Mouse (Mus musculus) liver, embryonic 14.5 days (tissue): ENCODE data around the gene Cks2. TPM values are rescaled to one million over a fixed set of nuclear protein-coding genes. Genes with fewer than 3 reads are reported as not detected.

Source experiments
- ATAC-seq: fragments of 200-750 bp; cut with Nextera tagmentation; 2 replicates; pipeline ENCODE4 v1.8.0; 2017; ENCODE audit warnings: moderate number of reproducible peaks, mild to moderate bottlenecking, moderate library complexity; ENCODE audit not compliant: insufficient read depth
- DNase-seq, 3 experiments: peaks; one replicate each; pipeline ENCODE4 v3.0.0-alpha.2; 2012 to 2013; ENCODE audit warnings: low read depth in 3 of 3, low spot score in 3 of 3
- H3K27ac ChIP-seq: fragments of 300-500 bp; sonication (generic); 2 replicates; pipeline ENCODE4 v1.5.1; 2014; ENCODE audit warnings: moderate library complexity, mild to moderate bottlenecking, control low read depth, inconsistent platforms
- H3K27me3 ChIP-seq: fragments of 300-500 bp; sonication (generic); 2 replicates; pipeline ENCODE4 v1.6.1; 2014; ENCODE audit warnings: mild to moderate bottlenecking, low read length, moderate library complexity; ENCODE audit not compliant: control insufficient read depth, insufficient read depth
- H3K36me3 ChIP-seq: fragments of 300-500 bp; sonication (generic); replicated peaks from 2 replicates; pipeline ENCODE4 v1.6.1; 2014; ENCODE audit warnings: low read depth; ENCODE audit not compliant: control insufficient read depth, insufficient read depth
- H3K4me1 ChIP-seq, 2 experiments: fragments of 200-500 bp in 1 of 2; fragments of 300-500 bp in 1 of 2; sonication (generic) in 1 of 2; replicated peaks; 2 replicates each; pipeline ENCODE4 v1.6.1; 2012 to 2014; ENCODE audit warnings: antibody characterized with exemption in 1 of 2, inconsistent platforms in 1 of 2, low read length in 1 of 2; ENCODE audit not compliant: control insufficient read depth in 2 of 2, insufficient read depth in 2 of 2
- H3K4me2 ChIP-seq: fragments of 300-500 bp; sonication (generic); 2 replicates; pipeline ENCODE4 v1.6.1; 2014; ENCODE audit warnings: low read depth, mild to moderate bottlenecking, control low read depth, moderate library complexity
- H3K4me3 ChIP-seq, 2 experiments: fragments of 200-500 bp in 1 of 2; fragments of 300-500 bp in 1 of 2; sonication (generic) in 1 of 2; 2 replicates each; pipeline ENCODE4 v1.5.1; 2012 to 2014; ENCODE audit warnings: low read depth in 2 of 2, low read length in 2 of 2, mild to moderate bottlenecking in 2 of 2, control low read depth in 1 of 2, inconsistent platforms in 1 of 2, moderate library complexity in 1 of 2; ENCODE audit not compliant: insufficient read depth in 1 of 2
- H3K9ac ChIP-seq: fragments of 300-500 bp; sonication (generic); replicated peaks from 2 replicates; pipeline ENCODE4 v1.6.1; 2014; ENCODE audit warnings: mild to moderate bottlenecking, control low read depth, moderate library complexity
- H3K9me3 ChIP-seq: fragments of 300-500 bp; sonication (generic); 2 replicates; pipeline ENCODE4 v1.6.1; 2016; ENCODE audit warnings: low read length, mixed read lengths; ENCODE audit not compliant: control insufficient read depth
- CTCF ChIP-seq: IDR thresholded peaks from 2 replicates; pipeline ENCODE4 v1.5.1; 2016; ENCODE audit warnings: antibody characterized with exemption, low read depth, control low read depth
- EP300 ChIP-seq: IDR thresholded peaks from 2 replicates; pipeline ENCODE4 v1.6.1; 2016; ENCODE audit warnings: antibody characterized with exemption, low read depth
- WGBS: fragments of 180-500 bp; shearing (Covaris S2); extraction: QIAGEN DNeasy Blood & Tissue Kit; methylation state at CpG from one replicate; pipeline ENCODE4 v1.1.7; 2014; ENCODE audit not compliant: insufficient replicate concordance; 5-methylcytosine and 5-hydroxymethylcytosine counted together
- polyA plus RNA-seq, 2 experiments: library from polyadenylated mRNA; depleted of rRNA in 1 of 2; stranded (reverse) in 1 of 2; unstranded in 1 of 2; fragments of >200 nt; fragmentation: Nextera tagmentation in 1 of 2; extraction: Ambion mirVana in 1 of 2; gene quantifications; 2 replicates each; pipeline versions ENCODE4 v1.2.1 to v1.2.3; 2012 to 2014

The Cks2 gene
- polyA plus RNA-seq, 2 experiments, result 241 to 487 TPM

- 8% methylated on average over 3 of the region's 3 CpGs for WGBS
- DNase-seq (no peak), ATAC-seq (no peak)
- Histone ChIP-seq H3K4me2 (peak overlapping the region; percentile 97), H3K36me3 (peaks cover 25% of the 10 kb centered on the region), H3K4me3 (peak overlapping the region; percentile 87 to 99), H3K9ac (peak overlapping the region; percentile 100), H3K27ac (peak overlapping the region; percentile 90), H3K27me3 (no peaks in the 10 kb centered on the region), H3K9me3 (no peaks in the 10 kb centered on the region), H3K4me1 (peaks cover 17 to 20% of the 10 kb centered on the region in 2 experiments)
- TF ChIP-seq EP300, result no peak
- no peak for TF ChIP-seq CTCF
Observed at GRCm38 (mm10) chr13:51646362-51647027, 1.5 kb downstream of the Cks2 start.

- peak overlapping the region; percentile 100 for H3K9ac ChIP-seq
- ATAC-seq (no peak), DNase-seq (no peak)
- peak overlapping the region; percentile 90 for H3K27ac ChIP-seq
- H3K27me3 ChIP-seq, result no peaks in the 10 kb centered on the region
- peak overlapping the region; percentile 97 for H3K4me2 ChIP-seq
- no peak for TF ChIP-seq EP300
- TF ChIP-seq CTCF, result no peak
- H3K4me3 ChIP-seq, result peak overlapping the region; percentile 87 to 99
- peaks cover 29% of the 10 kb centered on the region for H3K36me3 ChIP-seq
- H3K4me1 ChIP-seq, result peaks cover 17 to 22% of the 10 kb centered on the region in 2 experiments
- no peaks in the 10 kb centered on the region for H3K9me3 ChIP-seq
- 19% methylated on average over 3 of the region's 3 CpGs for WGBS
Observed at GRCm38 (mm10) chr13:51647770-51648169, 2.7 kb downstream of the Cks2 start.

GRCm38 (mm10) chr13:51648237-51648636 lies 3.2 kb downstream of the Cks2 start:
- peak; percentile 66 to 74 (median 69) for DNase-seq
- no peak for ATAC-seq
- Histone ChIP-seq H3K27me3 (no peaks in the 10 kb centered on the region), H3K27ac (peak overlapping the region; percentile 90), H3K9ac (peak overlapping the region; percentile 100), H3K4me2 (peak overlapping the region; percentile 97), H3K4me3 (peak overlapping the region; percentile 87 to 99), H3K36me3 (peaks cover 33% of the 10 kb centered on the region), H3K9me3 (no peaks in the 10 kb centered on the region), H3K4me1 (peaks cover 17 to 22% of the 10 kb centered on the region in 2 experiments)
- WGBS, result 26% methylated on average over 4 of the region's 4 CpGs
- no peak for TF ChIP-seq CTCF
- peak; percentile 58 for TF ChIP-seq EP300

- Histone ChIP-seq H3K4me1 (peaks cover 13 to 19% of the 10 kb centered on the region in 2 experiments), H3K4me2 (peak overlapping the region; percentile 41), H3K9me3 (no peaks in the 10 kb centered on the region), H3K9ac (no peak overlapping the region), H3K27me3 (no peaks in the 10 kb centered on the region), H3K4me3 (no peak overlapping the region), H3K27ac (no peak overlapping the region), H3K36me3 (peaks cover 47% of the 10 kb centered on the region)
- DNase-seq (no peak), ATAC-seq (no peak)
- no peak for TF ChIP-seq EP300
- no peak for TF ChIP-seq CTCF
- 14% methylated on average over 1 of the region's 1 CpGs for WGBS
Observed at GRCm38 (mm10) chr13:51649740-51650139, 4.7 kb downstream of the Cks2 start.

- WGBS, result under 1% methylated on average over 69 of the region's 69 CpGs
Observed at GRCm38 (mm10) chr13:51651408-51652064, 6.5 kb downstream of the Cks2 start, which contains the start of gene Secisbp2. Secisbp2 (plus strand) TSS chr13:51651697.

More at GRCm38 (mm10) chr13:51651408-51652064, 6.5 kb downstream of the Cks2 start, which contains the start of gene Secisbp2:
- Histone ChIP-seq H3K27me3 (no peaks in the 10 kb centered on the region), H3K4me2 (peak within 1 kb of the TSS; percentile 88), H3K36me3 (peaks cover 63% of the 10 kb centered on the region), H3K9ac (peak within 1 kb of the TSS; percentile 90), H3K4me1 (peaks cover 13 to 19% of the 10 kb centered on the region in 2 experiments), H3K27ac (peak within 1 kb of the TSS; percentile 72), H3K9me3 (no peaks in the 10 kb centered on the region), H3K4me3 (peak within 1 kb of the TSS; percentile 69 to 87)
- DNase-seq (peak; percentile 85 to 87 (median 85)), ATAC-seq (peak; percentile 88)
- TF ChIP-seq EP300, result peak; percentile 14; the same call in 1 of the 2 replicates
- peak; percentile 96 for TF ChIP-seq CTCF
